Mouse (Mus musculus): ENCODE data around the gene Nkx6-1. TPM values are rescaled to one million over a fixed set of nuclear protein-coding genes. Genes with fewer than 3 reads are reported as not detected.

Gene Nkx6-1
- polyA plus RNA-seq, 1 experiment from 2014 or later: not detected

- TF ChIP-seq CTCF (IDR thresholded peaks at IDR 0.05; ENCODE audit: low read depth) (no peak), EP300 (IDR thresholded peaks at IDR 0.05; ENCODE audit: low read depth) (no peak)
- no peak overlapping the region for H3K4me2 ChIP-seq (ENCODE audit: low read depth, low read length)
- H3K4me1 ChIP-seq (ENCODE audit: insufficient read depth): peaks cover 15% of the 10 kb centered on the region
- H3K9me3 ChIP-seq (ENCODE audit: low read length): no peaks in the 10 kb centered on the region
- H3K4me3 ChIP-seq (ENCODE audit: low read depth, low read length): no peak overlapping the region
- no peaks in the 10 kb centered on the region for H3K36me3 ChIP-seq (replicated peaks; ENCODE audit: insufficient read depth, low read length)
- WGBS (ENCODE audit: insufficient replicate concordance): 2% methylated on average over 18 of the region's 18 CpGs
- peaks cover 81% of the 10 kb centered on the region for H3K27me3 ChIP-seq (ENCODE audit: insufficient read depth, low read length)
- no peak overlapping the region for H3K27ac ChIP-seq (ENCODE audit: low read depth)
- ATAC-seq: no peak
- DNase-seq: no peak
- H3K9ac ChIP-seq (replicated peaks): no peak overlapping the region
Observed at GRCm38 (mm10) chr5:101666713-101667112, 1.9 kb upstream of the Nkx6-1 start.

- DNase-seq: no peak
- TF ChIP-seq CTCF (IDR thresholded peaks at IDR 0.05; ENCODE audit: low read depth): no peak
Observed at GRCm38 (mm10) chr5:101666091-101666490, 1.3 kb upstream of the Nkx6-1 start.

GRCm38 (mm10) chr5:101664423-101664921, 324 bp downstream of the Nkx6-1 start:
- Histone ChIP-seq H3K4me1 (ENCODE audit: insufficient read depth) (peaks cover 15% of the 10 kb centered on the region), H3K27ac (ENCODE audit: low read depth) (no peak overlapping the region), H3K36me3 (replicated peaks; ENCODE audit: insufficient read depth, low read length) (no peaks in the 10 kb centered on the region), H3K4me3 (ENCODE audit: low read depth, low read length) (peak overlapping the region; percentile 38), H3K4me2 (ENCODE audit: low read depth, low read length) (peak overlapping the region; percentile 65), H3K9ac (replicated peaks) (no peak overlapping the region), H3K9me3 (ENCODE audit: low read length) (no peaks in the 10 kb centered on the region), H3K27me3 (ENCODE audit: insufficient read depth, low read length) (peaks cover 99% of the 10 kb centered on the region)
- DNase-seq (peak; percentile 34), ATAC-seq (no peak; the same call in 1 of the 2 replicates)
- WGBS (ENCODE audit: insufficient replicate concordance): 1% methylated on average over 54 of the region's 64 CpGs
- no peak for TF ChIP-seq CTCF (IDR thresholded peaks at IDR 0.05; ENCODE audit: low read depth)
- TF ChIP-seq EP300 (IDR thresholded peaks at IDR 0.05; ENCODE audit: low read depth): no peak

More at GRCm38 (mm10) chr5:101666091-101666490, 1.3 kb upstream of the Nkx6-1 start:
- H3K4me2 ChIP-seq (ENCODE audit: low read depth, low read length): no peak overlapping the region
- H3K9me3 ChIP-seq (ENCODE audit: low read length): no peaks in the 10 kb centered on the region
- WGBS (ENCODE audit: insufficient replicate concordance): 3% methylated on average over 9 of the region's 9 CpGs
- H3K9ac ChIP-seq (replicated peaks): no peak overlapping the region
- peaks cover 15% of the 10 kb centered on the region for H3K4me1 ChIP-seq (ENCODE audit: insufficient read depth)
- H3K27ac ChIP-seq (ENCODE audit: low read depth): no peak overlapping the region
- no peaks in the 10 kb centered on the region for H3K36me3 ChIP-seq (replicated peaks; ENCODE audit: insufficient read depth, low read length)
- H3K27me3 ChIP-seq (ENCODE audit: insufficient read depth, low read length): peaks cover 87% of the 10 kb centered on the region
- ATAC-seq: no peak
- no peak overlapping the region for H3K4me3 ChIP-seq (ENCODE audit: low read depth, low read length)

GRCm38 (mm10) chr5:101663621-101664422, 974 bp downstream of the Nkx6-1 start:
- Histone ChIP-seq H3K4me3 (ENCODE audit: low read depth, low read length) (peak overlapping the region; percentile 38), H3K27ac (ENCODE audit: low read depth) (no peak overlapping the region), H3K4me2 (ENCODE audit: low read depth, low read length) (peak overlapping the region; percentile 65), H3K27me3 (ENCODE audit: insufficient read depth, low read length) (peaks cover 100% of the 10 kb centered on the region), H3K36me3 (replicated peaks; ENCODE audit: insufficient read depth, low read length) (no peaks in the 10 kb centered on the region), H3K9me3 (ENCODE audit: low read length) (no peaks in the 10 kb centered on the region), H3K9ac (replicated peaks) (no peak overlapping the region), H3K4me1 (ENCODE audit: insufficient read depth) (peaks cover 15% of the 10 kb centered on the region)
- TF ChIP-seq EP300 (IDR thresholded peaks at IDR 0.05; ENCODE audit: low read depth) (no peak), CTCF (IDR thresholded peaks at IDR 0.05; ENCODE audit: low read depth) (no peak)
- no peak for ATAC-seq
- DNase-seq: no peak
- under 1% methylated on average over 71 of the region's 94 CpGs for WGBS (ENCODE audit: insufficient replicate concordance)

GRCm38 (mm10) chr5:101663176-101663575, 1.6 kb downstream of the Nkx6-1 start:
- peak overlapping the region; percentile 38 for H3K4me3 ChIP-seq (ENCODE audit: low read depth, low read length)
- WGBS (ENCODE audit: insufficient replicate concordance): under 1% methylated on average over 23 of the region's 23 CpGs
- TF ChIP-seq EP300 (IDR thresholded peaks at IDR 0.05; ENCODE audit: low read depth): no peak
- TF ChIP-seq CTCF (IDR thresholded peaks at IDR 0.05; ENCODE audit: low read depth): peak; percentile 23
- DNase-seq: peak; percentile 54
- H3K9me3 ChIP-seq (ENCODE audit: low read length): no peaks in the 10 kb centered on the region
- H3K4me2 ChIP-seq (ENCODE audit: low read depth, low read length): peak overlapping the region; percentile 58
- no peak overlapping the region for H3K27ac ChIP-seq (ENCODE audit: low read depth)
- H3K9ac ChIP-seq (replicated peaks): no peak overlapping the region
- peak; percentile 70 for ATAC-seq
- peaks cover 100% of the 10 kb centered on the region for H3K27me3 ChIP-seq (ENCODE audit: insufficient read depth, low read length)
- peaks cover 15% of the 10 kb centered on the region for H3K4me1 ChIP-seq (ENCODE audit: insufficient read depth)
- H3K36me3 ChIP-seq (replicated peaks; ENCODE audit: insufficient read depth, low read length): no peaks in the 10 kb centered on the region

DNA sequence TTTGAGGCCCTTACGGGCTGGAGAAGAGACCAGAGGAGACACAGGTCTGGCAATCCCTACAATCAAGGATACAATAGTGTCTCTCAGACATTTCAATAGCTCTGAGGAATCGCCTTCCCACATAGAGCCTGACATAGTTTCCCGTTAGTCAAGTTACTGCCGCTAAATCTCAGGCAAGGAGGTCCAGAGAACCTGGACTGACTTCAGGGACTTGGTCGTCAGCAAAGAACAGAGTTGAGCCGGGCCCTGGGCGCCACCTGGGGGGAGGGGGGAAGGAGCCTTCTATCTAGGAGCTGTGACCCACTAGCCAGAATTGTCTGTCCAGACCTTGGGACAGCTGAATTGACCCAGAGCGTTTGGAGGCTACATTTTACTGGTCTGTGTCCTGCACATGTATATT, 2.3 kb downstream of the Nkx6-1 start:
- Histone ChIP-seq H3K27me3 (ENCODE audit: insufficient read depth, low read length) (peaks cover 100% of the 10 kb centered on the region), H3K9me3 (ENCODE audit: low read length) (no peaks in the 10 kb centered on the region), H3K36me3 (replicated peaks; ENCODE audit: insufficient read depth, low read length) (no peaks in the 10 kb centered on the region), H3K9ac (replicated peaks) (no peak overlapping the region), H3K4me2 (ENCODE audit: low read depth, low read length) (no peak overlapping the region), H3K4me1 (ENCODE audit: insufficient read depth) (peaks cover 15% of the 10 kb centered on the region), H3K27ac (ENCODE audit: low read depth) (no peak overlapping the region), H3K4me3 (ENCODE audit: low read depth, low read length) (no peak overlapping the region)
- DNase-seq: no peak
- no peak for ATAC-seq
- WGBS (ENCODE audit: insufficient replicate concordance): 4% methylated on average over 8 of the region's 8 CpGs
- no peak for TF ChIP-seq EP300 (IDR thresholded peaks at IDR 0.05; ENCODE audit: low read depth)
